Comparison of ENCODE assay signal across 9 mouse cellular contexts in the genomic region with DNA sequence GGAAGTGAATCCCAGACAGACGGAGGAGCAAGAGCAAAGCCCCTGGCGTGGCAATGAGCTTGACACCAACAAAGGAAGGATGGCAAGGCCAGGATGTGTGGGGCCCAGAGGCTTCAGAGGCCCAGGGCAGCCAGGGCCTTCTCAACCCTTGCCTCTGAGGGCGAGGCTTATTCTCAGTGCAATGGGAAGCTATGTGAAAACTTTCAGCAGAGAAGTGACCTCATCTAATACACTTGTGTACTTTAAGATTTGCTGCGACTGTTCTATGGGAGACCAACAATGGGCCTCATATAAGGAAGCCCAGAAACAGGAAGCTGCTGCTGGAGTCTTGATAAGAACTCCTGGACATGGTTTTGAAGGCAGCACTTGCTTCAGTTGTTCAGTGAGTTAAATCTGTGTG. TPM values are rescaled to one million over a fixed set of nuclear protein-coding genes. Genes with fewer than 3 reads are reported as not detected.
A peak's percentile ranks its signal among the peaks of the same experiment; 100 is the strongest.
DNase-seq lines count a peak whose midpoint lies in the region; ATAC-seq and TF ChIP-seq lines count a peak whose summit lies in the region.
"Had no signal": no experiment of that assay in that cellular context is flagged by ENCODE, and none has a peak within 500 bp of the region (broad histone marks: within the 10 kb centered on the region; RNA-seq: fewer than 3 reads in every experiment).

No protein-coding gene starts in this region.

- no peak for DNase-seq in gastrocnemius, adult 2 months
- DNase-seq in gastrocnemius, postnatal 25 days = no peak
- peak; percentile 77 for DNase-seq in lung, postnatal 36 days
- DNase-seq in ovary, postnatal 14 days (ENCODE audit: low spot score) = no peak
- no peak for DNase-seq in gastrocnemius, postnatal 4 days (ENCODE audit: low spot score in 2 of 2)
- no peak for DNase-seq in cerebellum, adult 8-10 months
- DNase-seq: right cerebral cortex, postnatal 14 days had no signal

- H3K4me2 ChIP-seq in intestine, embryonic 16.5 days (ENCODE audit: low read depth, low read length) = no peak overlapping the region

- peaks cover 19% of the 10 kb centered on the region for H3K4me1 ChIP-seq in bone marrow macrophage, adult 2 months (ENCODE audit: control insufficient read depth, insufficient read depth, low read length)
- H3K4me1 ChIP-seq in intestine, embryonic 16.5 days (ENCODE audit: control insufficient read depth, insufficient read depth, low read length) = peaks cover 24% of the 10 kb centered on the region

- peak; percentile 84 for ATAC-seq in intestine, embryonic 16.5 days

- H3K4me3 ChIP-seq in gastrocnemius, adult 2 months = no peak overlapping the region
- H3K4me3 ChIP-seq in bone marrow macrophage, adult 2 months (ENCODE audit: insufficient read depth, low read length) = no peak overlapping the region
- no peak overlapping the region for H3K4me3 ChIP-seq in intestine, embryonic 16.5 days (ENCODE audit: low read length)

- no peaks in the 10 kb centered on the region for H3K36me3 ChIP-seq in intestine, embryonic 16.5 days (ENCODE audit: control insufficient read depth, insufficient read depth, low read length)

- no peak for TF ChIP-seq CTCF in gastrocnemius, adult 2 months (IDR thresholded peaks at IDR 0.05)
- no peak for TF ChIP-seq CTCF in bone marrow macrophage, adult 2 months (IDR thresholded peaks at IDR 0.05; ENCODE audit: low read depth, low read length)

- H3K9ac ChIP-seq in intestine, embryonic 16.5 days (ENCODE audit: low read depth, low read length) = no peak overlapping the region

- H3K27ac ChIP-seq in gastrocnemius, adult 2 months = peak overlapping the region; percentile 28
- H3K27ac ChIP-seq in bone marrow macrophage, adult 2 months (ENCODE audit: insufficient read depth, low read depth, low read length) = peak overlapping the region; percentile 37
- peak overlapping the region; percentile 84 for H3K27ac ChIP-seq in intestine, embryonic 16.5 days (ENCODE audit: low read length)

- intact Hi-C loops in gastrocnemius, adult 2 months (cut with DNase I) = no loop called here

- no peaks in the 10 kb centered on the region for H3K9me3 ChIP-seq in intestine, embryonic 16.5 days (ENCODE audit: control insufficient read depth, low read length)

- TF ChIP-seq POLR2A in bone marrow macrophage, adult 2 months (IDR thresholded peaks at IDR 0.05; ENCODE audit: borderline replicate concordance, low read depth, low read length) = no peak

- no peaks in the 10 kb centered on the region for H3K27me3 ChIP-seq in intestine, embryonic 16.5 days (replicated peaks; ENCODE audit: control insufficient read depth, insufficient read depth, low read length)

- WGBS in intestine, embryonic 16.5 days = 44% methylated on average over 4 of the region's 4 CpGs

RNA-seq across cellular contexts. Expression of gene Mtf1, which starts 29.8 kb away (rescaled TPM):
- 10 to 100 TPM; 11.9 to 15.7 TPM for total RNA-seq in gastrocnemius, adult 2 months (2021)
- total RNA-seq in gastrocnemius, postnatal 25 days (2021) = 10 to 100 TPM; 11.4 to 13.1 TPM
- 12.0 and 13.1 TPM in 2 replicates for polyA plus RNA-seq in bone marrow macrophage, adult 2 months (2012; ENCODE audit: insufficient read depth, insufficient read length, missing spikeins)
- polyA plus RNA-seq in intestine, embryonic 16.5 days (2015; fragmentation: Nextera tagmentation; extraction: Ambion mirVana) = 8.5 and 11.1 TPM in 2 replicates
- 10 to 100 TPM; 15.1 to 15.5 TPM for total RNA-seq in gastrocnemius, postnatal 4 days (2021)

RNA-seq across cellular contexts. Expression of gene Inpp5b, which starts 30.5 kb away (rescaled TPM):
- total RNA-seq in gastrocnemius, adult 2 months (2021) = 10 to 100 TPM in 1 of 2 experiments, 1 to 10 TPM in 1; 8.9 to 10.6 TPM
- total RNA-seq in gastrocnemius, postnatal 25 days (2021) = 10 to 100 TPM in 1 of 2 experiments, 1 to 10 TPM in 1; 8.8 to 10.3 TPM
- polyA plus RNA-seq in bone marrow macrophage, adult 2 months (2012; ENCODE audit: insufficient read depth, insufficient read length, missing spikeins) = 29.4 and 33.8 TPM in 2 replicates
- polyA plus RNA-seq in intestine, embryonic 16.5 days (2015; fragmentation: Nextera tagmentation; extraction: Ambion mirVana) = 27.0 and 27.5 TPM in 2 replicates
- total RNA-seq in gastrocnemius, postnatal 4 days (2021) = 10 to 100 TPM; 15.6 to 17.7 TPM

RNA-seq across cellular contexts. Expression of gene Sf3a3, which starts 57.5 kb away (rescaled TPM):
- 10 to 100 TPM; 11.1 to 14.3 TPM for total RNA-seq in gastrocnemius, adult 2 months (2021)
- total RNA-seq in gastrocnemius, postnatal 25 days (2021) = 10 to 100 TPM; 10.8 to 11.3 TPM
- polyA plus RNA-seq in bone marrow macrophage, adult 2 months (2012; ENCODE audit: insufficient read depth, insufficient read length, missing spikeins) = 44.4 and 47.6 TPM in 2 replicates
- 105 and 125 TPM in 2 replicates for polyA plus RNA-seq in intestine, embryonic 16.5 days (2015; fragmentation: Nextera tagmentation; extraction: Ambion mirVana)
- total RNA-seq in gastrocnemius, postnatal 4 days (2021) = 10 to 100 TPM; 38.0 to 46.9 TPM

Comparison
In these comparisons a context has a peak if more than half of its experiments do, and no peak if none do; other contexts are left out.
1. H3K27ac ChIP-seq: peak in every context shown above with its lines; median percentile 84 in intestine, embryonic 16.5 days; 37 in bone marrow macrophage, adult 2 months; 28 in gastrocnemius, adult 2 months.